Mouse (Mus musculus) kidney, postnatal 0 days (tissue): ENCODE measurements at regions not wholly inside any gene's neighbourhood (a gene's known extent, or its start where the extent isn't known, plus 50 kb on each side); places are given as distances from the start of the nearest gene placed in this dataset.

Source experiments
- ATAC-seq: fragments of 200-750 bp; cut with Nextera tagmentation; replicated peaks from 2 replicates; pipeline ENCODE4 v1.8.0; 2017; ENCODE audit warnings: low read depth, moderate number of reproducible peaks, moderate TSS enrichment, moderate library complexity; ENCODE audit not compliant: low FRiP score
- DNase-seq: peaks from one replicate; pipeline ENCODE4 v3.0.0-alpha.2; 2016; ENCODE audit warnings: low spot score
- H3K27ac ChIP-seq: fragments of 300-500 bp; sonication (generic); 2 replicates; pipeline ENCODE4 v1.5.1; 2014; ENCODE audit warnings: mild to moderate bottlenecking
- H3K27me3 ChIP-seq: fragments of 300-500 bp; sonication (generic); 2 replicates; pipeline ENCODE4 v1.6.1; 2014; ENCODE audit warnings: low read length, mixed read lengths; ENCODE audit not compliant: insufficient read depth
- H3K36me3 ChIP-seq: fragments of 300-500 bp; sonication (generic); 2 replicates; pipeline ENCODE4 v1.6.1; 2014; ENCODE audit warnings: low read length, mixed read lengths; ENCODE audit not compliant: insufficient read depth
- H3K4me1 ChIP-seq: fragments of 300-500 bp; sonication (generic); replicated peaks from 2 replicates; pipeline ENCODE4 v1.6.1; 2014; ENCODE audit warnings: antibody characterized with exemption, low read length, mixed read lengths; ENCODE audit not compliant: insufficient read depth
- H3K4me2 ChIP-seq: fragments of 300-500 bp; sonication (generic); 2 replicates; pipeline ENCODE4 v1.6.1; 2014; ENCODE audit warnings: mild to moderate bottlenecking, low read length, moderate library complexity, mixed read lengths
- H3K4me3 ChIP-seq: fragments of 300-500 bp; sonication (generic); replicated peaks from 2 replicates; pipeline ENCODE4 v1.5.1; 2014; ENCODE audit warnings: low read depth, low read length
- H3K9ac ChIP-seq: fragments of 300-500 bp; sonication (generic); 2 replicates; pipeline ENCODE4 v1.6.1; 2014; ENCODE audit warnings: low read depth, low read length
- H3K9me3 ChIP-seq: fragments of 300-500 bp; sonication (generic); replicated peaks from 2 replicates; pipeline ENCODE4 v1.6.1; 2016; ENCODE audit warnings: low read length, inconsistent platforms, mixed read lengths
- CTCF ChIP-seq: IDR thresholded peaks from 2 replicates; pipeline ENCODE4 v1.5.1; 2016; ENCODE audit warnings: antibody characterized with exemption, low read depth, mild to moderate bottlenecking, moderate library complexity
- WGBS: fragments of 180-500 bp; shearing (Covaris S2); extraction: QIAGEN DNeasy Blood & Tissue Kit; methylation state at CpG from one replicate; pipeline ENCODE4 v1.1.7; 2014; 5-methylcytosine and 5-hydroxymethylcytosine counted together

GRCm38 (mm10) chr4:125439856-125440255 lies 50.6 kb upstream of the Grik3 start:
- DNase-seq (no peak), ATAC-seq (no peak)
- WGBS, result 36% methylated on average over 9 of the region's 9 CpGs
- H3K27me3 ChIP-seq, result no peaks in the 10 kb centered on the region
- H3K4me1 ChIP-seq, result no peaks in the 10 kb centered on the region
- no peak overlapping the region for H3K4me3 ChIP-seq
- H3K36me3 ChIP-seq, result no peaks in the 10 kb centered on the region
- no peak overlapping the region for H3K9ac ChIP-seq
- H3K27ac ChIP-seq, result no peak overlapping the region
- no peak overlapping the region for H3K4me2 ChIP-seq
- no peaks in the 10 kb centered on the region for H3K9me3 ChIP-seq
- no peak for TF ChIP-seq CTCF

GRCm38 (mm10) chr4:125437161-125437822 lies 53.2 kb upstream of the Grik3 start:
- 84% methylated on average over 13 of the region's 13 CpGs for WGBS
- no peaks in the 10 kb centered on the region for H3K36me3 ChIP-seq
- H3K27me3 ChIP-seq, result no peaks in the 10 kb centered on the region
- no peak overlapping the region for H3K9ac ChIP-seq
- no peak overlapping the region for H3K4me2 ChIP-seq
- ATAC-seq (no peak), DNase-seq (no peak)
- H3K4me3 ChIP-seq, result no peak overlapping the region
- no peaks in the 10 kb centered on the region for H3K9me3 ChIP-seq
- H3K4me1 ChIP-seq, result no peaks in the 10 kb centered on the region
- no peak overlapping the region for H3K27ac ChIP-seq
- no peak for TF ChIP-seq CTCF

- no peak overlapping the region for H3K9ac ChIP-seq
- no peak overlapping the region for H3K27ac ChIP-seq
- H3K36me3 ChIP-seq, result no peaks in the 10 kb centered on the region
- no peak overlapping the region for H3K4me3 ChIP-seq
- 65% methylated on average over 3 of the region's 3 CpGs for WGBS
- H3K9me3 ChIP-seq, result no peaks in the 10 kb centered on the region
- TF ChIP-seq CTCF, result no peak
- ATAC-seq (no peak), DNase-seq (no peak)
- H3K4me2 ChIP-seq, result no peak overlapping the region
- no peaks in the 10 kb centered on the region for H3K4me1 ChIP-seq
- H3K27me3 ChIP-seq, result no peaks in the 10 kb centered on the region
These were observed 57.0 kb upstream of the Grik3 start for GRCm38 (mm10) chr4:125433511-125433910.

- no peak overlapping the region for H3K4me2 ChIP-seq
- no peaks in the 10 kb centered on the region for H3K27me3 ChIP-seq
- no peak overlapping the region for H3K9ac ChIP-seq
- H3K27ac ChIP-seq, result no peak overlapping the region
- no peaks in the 10 kb centered on the region for H3K9me3 ChIP-seq
- H3K4me3 ChIP-seq, result no peak overlapping the region
- DNase-seq, result no peak
- H3K4me1 ChIP-seq, result no peaks in the 10 kb centered on the region
- ATAC-seq, result no peak
- H3K36me3 ChIP-seq, result no peaks in the 10 kb centered on the region
- TF ChIP-seq CTCF, result no peak
These were observed 58.9 kb upstream of the Grik3 start for GRCm38 (mm10) chr4:125431648-125432047.

GRCm38 (mm10) chr4:125430845-125431244 lies 59.7 kb upstream of the Grik3 start:
- ATAC-seq, result no peak
- Histone ChIP-seq H3K9me3 (no peaks in the 10 kb centered on the region), H3K4me1 (no peaks in the 10 kb centered on the region), H3K27ac (no peak overlapping the region), H3K4me2 (no peak overlapping the region), H3K4me3 (no peak overlapping the region), H3K27me3 (no peaks in the 10 kb centered on the region), H3K9ac (no peak overlapping the region), H3K36me3 (no peaks in the 10 kb centered on the region)
- DNase-seq, result no peak
- no peak for TF ChIP-seq CTCF
- WGBS, result 43% methylated on average over 4 of the region's 4 CpGs

GRCm38 (mm10) chr4:125428736-125429135 lies 61.8 kb upstream of the Grik3 start:
- no peaks in the 10 kb centered on the region for H3K27me3 ChIP-seq
- ATAC-seq (no peak), DNase-seq (no peak)
- 83% methylated on average over 14 of the region's 14 CpGs for WGBS
- H3K9me3 ChIP-seq, result no peaks in the 10 kb centered on the region
- H3K9ac ChIP-seq, result no peak overlapping the region
- H3K36me3 ChIP-seq, result no peaks in the 10 kb centered on the region
- TF ChIP-seq CTCF, result no peak
- no peaks in the 10 kb centered on the region for H3K4me1 ChIP-seq
- no peak overlapping the region for H3K4me3 ChIP-seq
- no peak overlapping the region for H3K4me2 ChIP-seq
- H3K27ac ChIP-seq, result no peak overlapping the region
